Mouse (Mus musculus) limb, embryonic 14.5 days (tissue): ENCODE measurements at regions not wholly inside any gene's neighbourhood (a gene's known extent, or its start where the extent isn't known, plus 50 kb on each side); places are given as distances from the start of the nearest gene placed in this dataset.

Source experiments
- ATAC-seq: fragments of 200-750 bp; cut with Nextera tagmentation; 2 replicates; pipeline ENCODE4 v1.8.0; 2017; ENCODE audit warnings: low read depth, moderate number of reproducible peaks, moderate TSS enrichment; ENCODE audit not compliant: low FRiP score
- DNase-seq: peaks from one replicate; pipeline ENCODE4 v3.0.0-alpha.2; 2015; ENCODE audit warnings: low spot score
- H3K27ac ChIP-seq: fragments of 300-500 bp; sonication (generic); replicated peaks from 2 replicates; pipeline ENCODE4 v1.5.1; 2014; ENCODE audit warnings: low read depth, mild to moderate bottlenecking, low read length, moderate library complexity, mixed read lengths
- H3K27me3 ChIP-seq: fragments of 300-500 bp; sonication (generic); 2 replicates; pipeline ENCODE4 v1.6.1; 2014; ENCODE audit warnings: low read length, mixed read lengths; ENCODE audit not compliant: control insufficient read depth, insufficient read depth
- H3K36me3 ChIP-seq: fragments of 300-500 bp; sonication (generic); 2 replicates; pipeline ENCODE4 v1.6.1; 2014; ENCODE audit warnings: mild to moderate bottlenecking, low read length, moderate library complexity, mixed read lengths; ENCODE audit not compliant: control insufficient read depth, insufficient read depth
- H3K4me1 ChIP-seq: fragments of 300-500 bp; sonication (generic); 2 replicates; pipeline ENCODE4 v1.6.1; 2014; ENCODE audit warnings: antibody characterized with exemption, low read length, mixed read lengths; ENCODE audit not compliant: control insufficient read depth, insufficient read depth
- H3K4me2 ChIP-seq: fragments of 300-500 bp; sonication (generic); replicated peaks from 2 replicates; pipeline ENCODE4 v1.6.1; 2014; ENCODE audit warnings: low read depth, mild to moderate bottlenecking, low read length, moderate library complexity; ENCODE audit not compliant: severe bottlenecking
- H3K4me3 ChIP-seq: fragments of 300-500 bp; sonication (generic); replicated peaks from 2 replicates; pipeline ENCODE4 v1.5.1; 2014; ENCODE audit warnings: low read length
- H3K9ac ChIP-seq: fragments of 300-500 bp; sonication (generic); 2 replicates; pipeline ENCODE4 v1.6.1; 2014; ENCODE audit warnings: mild to moderate bottlenecking, low read depth, low read length, moderate library complexity; ENCODE audit not compliant: severe bottlenecking
- H3K9me3 ChIP-seq: fragments of 300-500 bp; sonication (generic); 2 replicates; pipeline ENCODE4 v1.6.1; 2016; ENCODE audit warnings: low read length; ENCODE audit not compliant: control insufficient read depth
- POLR2A ChIP-seq: fragments of 200-500 bp; IDR thresholded peaks from 2 replicates; pipeline ENCODE4 v1.8.0; 2012; ENCODE audit warnings: inconsistent platforms, mild to moderate bottlenecking, moderate library complexity, borderline replicate concordance; ENCODE audit not compliant: insufficient read depth, insufficient read length; ENCODE audit errors: extremely low read depth
- WGBS: fragments of 180-500 bp; shearing (Covaris S2); extraction: QIAGEN DNeasy Blood & Tissue Kit; methylation state at CpG from one replicate; pipeline ENCODE4 v1.1.7; 2014; 5-methylcytosine and 5-hydroxymethylcytosine counted together

GRCm38 (mm10) chr10:54132634-54133033, 56.2 kb upstream of the Man1a start:
- ATAC-seq (no peak), DNase-seq (no peak)
- Histone ChIP-seq H3K9me3 (no peaks in the 10 kb centered on the region), H3K4me3 (no peak overlapping the region), H3K36me3 (no peaks in the 10 kb centered on the region), H3K9ac (no peak overlapping the region), H3K27me3 (no peaks in the 10 kb centered on the region), H3K4me1 (no peaks in the 10 kb centered on the region), H3K27ac (no peak overlapping the region), H3K4me2 (no peak overlapping the region)
- 68% methylated on average over 3 of the region's 3 CpGs for WGBS
- no peak for TF ChIP-seq POLR2A
